Mouse (Mus musculus): ENCODE results near the gene Ccn6. TPM values are rescaled to one million over a fixed set of nuclear protein-coding genes. Genes with fewer than 3 reads are reported as not detected.

The Ccn6 gene
- total and polyA plus RNA-seq, 3 experiments: 0.32 TPM; not detected in 2

DNA sequence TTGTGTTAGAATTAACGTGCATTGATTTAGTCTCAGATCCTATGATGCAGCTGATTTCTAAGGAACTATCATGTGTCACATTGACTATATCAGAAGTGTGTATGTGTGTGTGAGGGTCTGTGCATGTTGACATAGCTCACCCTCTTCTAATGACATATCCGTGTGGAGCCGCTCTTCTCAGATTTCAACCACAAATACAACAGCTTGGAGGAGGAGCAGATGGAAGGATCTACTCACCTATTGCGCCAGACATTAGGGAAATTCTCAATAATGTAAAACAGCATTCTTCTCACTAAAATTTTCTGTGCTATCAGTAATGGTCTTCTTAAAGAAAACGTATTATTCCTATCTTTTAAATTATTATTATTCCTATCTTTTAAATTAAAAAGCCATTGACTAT is 6.9 kb downstream of the Ccn6 start:
- intact Hi-C loops (cut with DNase I): no loop called here
- WGBS: 88% methylated on average over 5 of the region's 5 CpGs
- no peak overlapping the region for H3K9ac ChIP-seq (ENCODE audit: low read depth, low read length)
- no peaks in the 10 kb centered on the region for H3K79me2 ChIP-seq (replicated peaks; ENCODE audit: control insufficient read depth, insufficient read depth, low read length)
- TF ChIP-seq CTCF (IDR thresholded peaks at IDR 0.05): no peak
- TF ChIP-seq EP300 (IDR thresholded peaks at IDR 0.05; ENCODE audit: insufficient read depth, low read depth, low read length): no peak
- TF ChIP-seq POLR2A (IDR thresholded peaks at IDR 0.05; ENCODE audit: insufficient read depth, low read depth, low read length): no peak
- DNase-seq: no peak
- H3K27me3 ChIP-seq (ENCODE audit: control insufficient read depth, insufficient read depth, low read length): no peaks in the 10 kb centered on the region
- no peak overlapping the region for H3K27ac ChIP-seq
- H3K4me1 ChIP-seq (ENCODE audit: control insufficient read depth, insufficient read depth, low read length): no peaks in the 10 kb centered on the region
- no peaks in the 10 kb centered on the region for H3K36me3 ChIP-seq (ENCODE audit: control insufficient read depth, insufficient read depth, low read length)
- no peak overlapping the region for H3K4me3 ChIP-seq

DNA sequence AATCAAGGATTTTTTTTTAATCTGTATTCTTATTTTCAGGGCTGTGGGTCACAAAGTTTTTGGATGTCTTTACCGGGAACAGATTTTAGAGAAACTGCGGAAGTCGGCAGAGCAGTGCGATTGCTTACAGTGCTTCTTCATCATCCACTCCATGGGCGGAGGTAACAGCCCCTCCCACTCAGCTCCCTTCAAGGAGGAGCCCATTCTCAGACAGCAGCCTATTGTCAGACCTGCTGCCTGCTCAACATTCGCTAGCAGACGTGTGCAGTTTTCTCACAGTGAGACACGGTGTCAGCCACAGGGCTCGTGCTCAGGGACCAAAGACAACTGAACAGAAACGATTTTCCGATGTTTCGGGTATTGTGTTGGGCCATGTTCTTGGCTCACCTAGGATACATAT is 21.4 kb downstream of the Ccn6 start:
- no peak for DNase-seq
- Histone ChIP-seq H3K4me1 (ENCODE audit: control insufficient read depth, insufficient read depth, low read length) (no peaks in the 10 kb centered on the region), H3K27ac (no peak overlapping the region), H3K79me2 (replicated peaks; ENCODE audit: control insufficient read depth, insufficient read depth, low read length) (no peaks in the 10 kb centered on the region), H3K27me3 (ENCODE audit: control insufficient read depth, insufficient read depth, low read length) (no peaks in the 10 kb centered on the region), H3K9ac (ENCODE audit: low read depth, low read length) (no peak overlapping the region), H3K36me3 (ENCODE audit: control insufficient read depth, insufficient read depth, low read length) (no peaks in the 10 kb centered on the region), H3K4me3 (no peak overlapping the region)
- intact Hi-C loops (cut with DNase I): no loop called here
- TF ChIP-seq EP300 (IDR thresholded peaks at IDR 0.05; ENCODE audit: insufficient read depth, low read depth, low read length) (no peak), POLR2A (IDR thresholded peaks at IDR 0.05; ENCODE audit: insufficient read depth, low read depth, low read length) (no peak), CTCF (IDR thresholded peaks at IDR 0.05) (no peak)
- WGBS: 90% methylated on average over 12 of the region's 12 CpGs

DNA sequence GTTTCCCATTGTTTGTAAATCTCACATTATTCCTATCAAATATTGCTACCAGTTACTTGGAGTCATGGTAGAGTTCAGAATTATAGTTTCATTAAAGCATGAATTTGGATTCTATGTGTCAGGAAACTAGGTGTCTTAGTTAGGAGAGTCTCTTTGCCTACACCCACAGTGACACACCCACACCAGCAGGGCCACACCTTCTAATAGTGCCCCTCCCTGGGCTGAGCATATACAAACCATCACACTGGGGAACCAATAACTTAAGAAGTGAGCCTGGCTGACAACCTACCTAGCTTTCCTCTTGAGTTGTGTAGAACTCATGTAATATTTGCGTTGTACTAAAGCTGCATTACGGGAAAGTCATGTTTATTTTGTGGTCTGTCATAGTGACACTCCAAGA is 22.2 kb downstream of the Ccn6 start:
- Histone ChIP-seq H3K79me2 (replicated peaks; ENCODE audit: control insufficient read depth, insufficient read depth, low read length) (no peaks in the 10 kb centered on the region), H3K4me3 (no peak overlapping the region), H3K27ac (no peak overlapping the region), H3K9ac (ENCODE audit: low read depth, low read length) (no peak overlapping the region), H3K4me1 (ENCODE audit: control insufficient read depth, insufficient read depth, low read length) (no peaks in the 10 kb centered on the region), H3K36me3 (ENCODE audit: control insufficient read depth, insufficient read depth, low read length) (no peaks in the 10 kb centered on the region), H3K27me3 (ENCODE audit: control insufficient read depth, insufficient read depth, low read length) (no peaks in the 10 kb centered on the region)
- 96% methylated on average over 2 of the region's 2 CpGs for WGBS
- no peak for TF ChIP-seq EP300 (IDR thresholded peaks at IDR 0.05; ENCODE audit: insufficient read depth, low read depth, low read length)
- intact Hi-C loops (cut with DNase I): no loop called here
- DNase-seq: no peak

DNA sequence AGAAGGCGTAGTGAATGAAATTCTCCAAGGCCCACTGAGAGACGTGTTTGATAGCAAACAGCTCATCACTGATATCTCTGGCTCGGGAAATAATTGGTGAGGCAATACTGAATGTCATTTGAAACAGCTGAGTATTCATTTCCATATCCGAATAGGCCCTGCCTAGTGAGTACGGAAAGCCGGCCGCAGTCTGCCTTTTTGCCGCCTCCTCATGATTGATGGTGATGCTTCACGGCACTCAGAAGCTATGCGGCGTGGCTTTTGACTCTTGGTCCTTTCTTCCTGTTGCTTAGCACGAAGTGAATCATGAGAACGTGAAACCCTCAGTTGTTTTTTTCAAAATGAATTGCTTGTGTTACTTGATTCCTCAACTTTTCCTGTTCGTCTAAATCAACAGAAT is 22.8 kb downstream of the Ccn6 start:
- no peak for DNase-seq
- Histone ChIP-seq H3K4me1 (ENCODE audit: control insufficient read depth, insufficient read depth, low read length) (no peaks in the 10 kb centered on the region), H3K27me3 (ENCODE audit: control insufficient read depth, insufficient read depth, low read length) (no peaks in the 10 kb centered on the region), H3K36me3 (ENCODE audit: control insufficient read depth, insufficient read depth, low read length) (no peaks in the 10 kb centered on the region), H3K79me2 (replicated peaks; ENCODE audit: control insufficient read depth, insufficient read depth, low read length) (no peaks in the 10 kb centered on the region), H3K9ac (ENCODE audit: low read depth, low read length) (no peak overlapping the region), H3K4me3 (no peak overlapping the region), H3K27ac (no peak overlapping the region)
- intact Hi-C loops (cut with DNase I): no loop called here
- TF ChIP-seq CTCF (IDR thresholded peaks at IDR 0.05) (no peak), EP300 (IDR thresholded peaks at IDR 0.05; ENCODE audit: insufficient read depth, low read depth, low read length) (no peak), POLR2A (IDR thresholded peaks at IDR 0.05; ENCODE audit: insufficient read depth, low read depth, low read length) (no peak)
- 94% methylated on average over 14 of the region's 14 CpGs for WGBS

DNA sequence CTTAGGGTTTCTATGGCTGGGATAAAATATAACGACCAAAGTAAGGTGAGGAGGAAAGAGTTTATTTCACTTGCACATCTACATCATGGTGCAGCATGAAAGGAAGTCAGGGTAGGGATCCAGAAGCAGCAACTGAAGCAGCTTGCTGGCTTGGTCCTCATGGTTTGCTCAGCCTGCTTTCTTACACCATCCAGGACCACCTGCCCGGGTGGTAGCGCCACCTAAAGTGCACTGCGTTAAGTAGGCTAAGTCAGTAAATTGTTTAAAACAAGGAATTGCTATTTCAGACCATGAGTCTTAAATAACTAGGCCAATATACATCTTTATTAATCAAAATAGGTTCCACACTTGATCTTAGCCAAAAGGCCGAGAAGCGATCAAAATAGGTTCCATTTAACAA is 24.8 kb downstream of the Ccn6 start:
- Histone ChIP-seq H3K36me3 (ENCODE audit: control insufficient read depth, insufficient read depth, low read length) (no peaks in the 10 kb centered on the region), H3K4me3 (no peak overlapping the region), H3K79me2 (replicated peaks; ENCODE audit: control insufficient read depth, insufficient read depth, low read length) (no peaks in the 10 kb centered on the region), H3K27ac (no peak overlapping the region), H3K4me1 (ENCODE audit: control insufficient read depth, insufficient read depth, low read length) (no peaks in the 10 kb centered on the region), H3K27me3 (ENCODE audit: control insufficient read depth, insufficient read depth, low read length) (no peaks in the 10 kb centered on the region), H3K9ac (ENCODE audit: low read depth, low read length) (no peak overlapping the region)
- 84% methylated on average over 6 of the region's 6 CpGs for WGBS
- TF ChIP-seq EP300 (IDR thresholded peaks at IDR 0.05; ENCODE audit: insufficient read depth, low read depth, low read length) (no peak), POLR2A (IDR thresholded peaks at IDR 0.05; ENCODE audit: insufficient read depth, low read depth, low read length) (no peak), CTCF (IDR thresholded peaks at IDR 0.05) (no peak)
- DNase-seq: no peak
- intact Hi-C loops (cut with DNase I): no loop called here

DNA sequence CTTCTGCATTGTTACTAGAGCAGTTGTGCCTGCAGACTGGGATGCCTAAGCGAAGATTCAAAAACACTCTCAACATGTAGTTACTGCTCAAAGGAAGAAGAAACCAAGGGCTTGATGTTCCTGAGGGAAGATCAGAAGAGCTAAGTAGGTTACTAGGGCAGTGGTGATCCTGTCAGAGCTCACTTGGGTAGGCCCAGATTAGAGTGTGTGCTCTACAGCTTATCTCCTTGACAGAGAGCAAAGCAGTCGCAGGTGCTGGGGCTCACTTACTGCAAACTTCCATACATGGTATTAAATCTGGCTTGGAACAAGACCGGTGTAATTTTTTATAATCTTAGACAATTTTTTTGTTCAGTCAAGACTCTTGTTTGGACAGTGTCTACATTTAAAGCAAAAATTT is 25.8 kb downstream of the Ccn6 start:
- Histone ChIP-seq H3K79me2 (replicated peaks; ENCODE audit: control insufficient read depth, insufficient read depth, low read length) (no peaks in the 10 kb centered on the region), H3K36me3 (ENCODE audit: control insufficient read depth, insufficient read depth, low read length) (no peaks in the 10 kb centered on the region), H3K9ac (ENCODE audit: low read depth, low read length) (no peak overlapping the region), H3K27me3 (ENCODE audit: control insufficient read depth, insufficient read depth, low read length) (no peaks in the 10 kb centered on the region), H3K4me1 (ENCODE audit: control insufficient read depth, insufficient read depth, low read length) (no peaks in the 10 kb centered on the region; the same call in 1 of the 2 replicates), H3K27ac (no peak overlapping the region), H3K4me3 (no peak overlapping the region)
- WGBS: 78% methylated on average over 3 of the region's 3 CpGs
- intact Hi-C loops (cut with DNase I): no loop called here
- TF ChIP-seq POLR2A (IDR thresholded peaks at IDR 0.05; ENCODE audit: insufficient read depth, low read depth, low read length) (no peak), CTCF (IDR thresholded peaks at IDR 0.05) (no peak), EP300 (IDR thresholded peaks at IDR 0.05; ENCODE audit: insufficient read depth, low read depth, low read length) (no peak)
- DNase-seq: no peak

Data from heart, adult 2 months (tissue).